Mouse (Mus musculus): Measurements from ENCODE around the gene Olfr175-ps1.

Olfr175-ps1 gene

DNA sequence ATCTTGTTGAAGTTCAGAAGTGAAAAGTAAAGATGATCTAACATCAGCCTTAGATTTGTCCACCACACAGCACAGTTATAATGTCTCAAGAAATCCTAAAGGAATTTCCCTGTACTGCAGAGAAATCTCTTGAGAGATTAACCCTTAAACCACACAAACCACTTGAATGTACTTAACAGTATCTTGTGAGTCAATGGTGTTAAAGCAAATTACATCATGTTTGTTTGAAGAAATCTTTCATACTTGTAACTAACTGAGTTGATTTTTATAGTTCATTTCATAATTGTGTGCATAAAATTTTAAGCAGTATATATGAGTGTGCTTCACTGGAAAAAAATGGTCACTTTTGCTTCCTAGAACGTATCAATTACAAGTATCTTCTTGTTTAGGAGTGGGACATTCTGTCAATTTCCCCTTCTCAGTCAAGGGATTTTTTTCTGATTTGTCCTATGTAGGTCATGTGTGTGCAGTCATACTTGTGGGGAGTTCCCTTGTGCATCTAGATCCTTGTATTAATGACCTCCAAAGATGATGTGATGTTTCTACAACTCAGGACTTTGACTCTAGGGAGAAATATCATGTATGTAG is at the start of gene Olfr175-ps1:
Olfr175-ps1 (minus strand) TSS at position 51 of the 588 bp plus-strand sequence.
- DNase-seq (ENCODE audit: low read depth, low spot score) = no peak

DNA sequence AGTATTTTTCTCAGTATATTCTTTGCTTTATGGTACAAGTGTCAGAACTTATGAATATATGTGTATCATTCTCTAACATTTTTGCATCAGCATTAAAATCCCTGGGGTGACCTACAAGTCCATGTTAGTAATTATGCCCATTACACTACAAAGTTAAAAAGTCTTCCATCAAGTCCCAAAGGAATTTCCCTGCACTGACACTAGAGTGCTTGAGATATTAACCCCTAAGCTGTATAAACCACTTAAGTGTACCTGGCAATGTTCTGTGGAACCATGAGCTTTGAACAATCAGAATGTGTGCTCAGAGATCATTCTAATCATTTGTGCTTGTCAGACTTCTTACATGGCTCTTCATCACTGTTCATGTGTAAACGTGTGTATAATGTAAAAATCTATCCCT is 48.1 kb upstream of the Olfr175-ps1 start, which contains the start of gene Olfr177:
Olfr177 (minus strand) TSS at position 101 of the 400 bp plus-strand sequence.
- no peak for DNase-seq (ENCODE audit: low read depth, low spot score)

DNA sequence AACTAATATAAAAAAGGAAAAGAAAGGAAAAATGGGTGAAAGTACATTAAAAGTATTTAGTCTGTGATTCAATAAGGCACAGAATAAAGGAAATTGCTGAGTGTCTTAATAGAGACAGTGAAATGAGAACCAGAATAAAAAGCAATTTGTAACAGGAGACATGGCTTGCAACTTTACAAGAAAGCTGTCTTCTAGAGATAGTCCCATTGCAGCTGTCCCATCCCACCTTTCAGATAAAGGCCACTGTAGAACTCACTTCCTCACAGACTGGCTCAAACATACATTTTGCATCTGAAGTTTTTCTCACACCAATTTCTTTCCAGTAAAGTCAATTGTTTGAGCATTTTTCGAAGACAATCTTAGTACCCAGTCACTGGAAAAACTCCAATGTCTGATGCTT is 34.9 kb upstream of the Olfr175-ps1 start:
- DNase-seq (ENCODE audit: low read depth, low spot score) = no peak

DNA sequence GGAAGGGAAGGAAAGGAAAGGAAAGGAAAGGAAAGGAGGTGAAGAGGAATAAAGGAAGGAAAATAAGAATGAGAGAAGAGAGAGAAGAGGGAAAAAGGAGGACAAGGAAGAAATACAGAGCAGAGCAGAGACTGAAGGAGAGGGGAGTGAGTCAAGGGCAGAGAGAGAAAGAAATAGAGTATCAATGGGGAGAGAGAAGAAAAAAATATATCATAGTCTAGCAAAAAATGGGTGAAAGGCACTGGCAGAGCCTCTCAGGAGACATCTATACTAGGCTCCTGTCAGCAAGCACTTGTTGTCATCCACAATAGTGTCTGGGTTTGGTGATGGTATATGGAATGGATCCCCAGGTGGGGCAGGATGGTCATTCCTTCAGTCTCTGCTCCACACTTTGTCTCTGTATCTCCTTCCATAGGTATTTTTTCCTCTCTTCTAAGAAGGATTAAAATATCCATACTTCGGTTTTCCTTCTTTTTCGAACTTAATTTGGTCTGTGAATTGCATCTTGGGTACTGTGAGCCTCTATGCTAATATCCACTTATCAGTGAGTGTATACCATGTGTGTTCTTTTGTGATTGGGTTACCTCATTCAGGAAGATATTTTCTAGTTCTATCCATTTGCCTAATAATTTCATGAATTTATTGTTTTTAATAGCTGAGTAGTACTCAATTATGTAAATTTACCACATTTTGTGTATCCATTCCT is 33.6 kb upstream of the Olfr175-ps1 start:
- no peak for DNase-seq (ENCODE audit: low read depth, low spot score)

DNA sequence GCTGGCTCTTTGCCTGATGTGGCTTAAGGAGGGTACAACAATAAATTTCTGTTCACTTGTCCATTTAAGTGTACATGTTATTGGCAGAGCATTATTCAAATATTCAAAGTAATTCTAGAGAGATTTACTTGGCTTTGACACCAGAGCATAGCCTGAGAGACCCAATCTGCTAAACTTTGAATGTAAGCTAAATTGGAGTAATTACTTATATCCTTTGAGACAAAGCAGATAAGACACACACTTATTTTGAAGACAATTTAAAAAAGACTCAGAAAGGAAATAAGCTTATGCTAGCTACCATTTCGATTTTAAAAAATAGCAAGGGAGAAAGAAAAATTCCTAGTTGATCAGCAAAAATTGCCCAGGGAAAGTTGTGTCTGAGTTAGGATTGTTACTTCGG is 26.4 kb downstream of the Olfr175-ps1 start, which contains the start of gene Olfr173:
Olfr173 (minus strand) TSS at position 101 of the 400 bp plus-strand sequence.
- DNase-seq (ENCODE audit: low read depth, low spot score) = no peak

All from A20 (cell line).